Mouse (Mus musculus): Measurements from ENCODE around the gene Fkbp7.

Gene Fkbp7

DNA sequence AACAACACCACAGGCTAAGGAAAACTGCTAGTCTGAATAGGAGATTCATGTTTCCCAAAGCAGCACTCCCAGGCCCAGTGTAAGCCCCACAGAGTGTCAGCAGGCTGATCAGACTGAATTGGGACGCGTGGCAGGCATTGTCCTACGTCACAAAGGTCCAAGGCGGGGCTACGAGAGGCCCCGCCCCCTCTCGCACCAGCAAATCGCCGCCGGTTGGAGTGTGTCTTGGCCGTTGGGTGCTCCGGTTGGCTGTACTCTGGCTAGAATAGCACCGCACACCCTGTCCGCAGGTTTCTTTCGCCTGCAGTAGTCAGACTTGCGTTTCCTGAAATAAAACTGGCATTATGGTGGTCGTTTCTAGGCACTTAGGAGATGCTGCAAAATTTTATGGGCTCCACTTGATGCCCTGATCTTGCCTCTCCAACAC, at the start of gene Fkbp7:
Gene Fkbp7 (minus strand): TSS at position 151 of the 427 bp plus-strand sequence.
- DNase-seq = peak; percentile 94

GRCm38 (mm10) chr2:76719650-76720049, 46.7 kb upstream of the Fkbp7 start:
- no peak for DNase-seq

DNA sequence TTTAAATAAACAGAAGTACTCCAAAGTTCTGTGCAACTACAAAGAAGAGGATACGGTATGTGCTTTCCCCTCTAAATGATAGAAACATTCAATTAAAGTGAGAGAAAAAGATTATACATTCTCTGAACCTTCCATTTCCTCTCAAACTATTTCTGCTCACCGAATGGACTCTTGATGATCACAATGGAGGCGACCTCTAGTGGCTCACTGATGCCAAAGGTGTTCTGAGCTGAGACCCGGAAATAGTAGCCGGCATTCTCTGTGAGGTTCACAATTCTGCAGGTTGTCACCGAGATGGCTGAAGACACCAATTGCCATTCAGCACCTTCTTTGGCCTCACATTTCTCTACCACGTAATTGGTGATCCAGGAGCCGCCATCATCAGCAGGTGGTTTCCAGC, 42.1 kb upstream of the Fkbp7 start:
- no peak for DNase-seq

DNA sequence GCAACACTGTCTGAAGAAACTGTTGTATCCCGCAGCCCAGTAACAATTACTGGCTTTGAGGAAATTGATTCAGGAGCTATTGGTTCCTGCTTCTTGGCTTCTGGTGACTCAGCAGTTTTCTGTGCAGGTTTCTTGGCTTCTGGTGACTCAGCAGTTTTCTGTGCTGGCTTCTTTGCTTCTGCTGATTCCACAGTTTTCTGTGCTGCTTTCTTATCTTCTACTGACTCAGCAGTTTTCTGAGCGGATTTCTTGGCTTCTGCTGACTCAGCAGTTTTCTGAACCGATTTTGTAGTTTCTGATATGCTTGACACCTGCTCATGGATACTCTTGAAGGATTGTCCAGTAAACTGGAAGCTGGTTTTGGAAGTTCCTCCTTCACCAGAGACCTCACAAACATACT, 35.6 kb upstream of the Fkbp7 start:
- DNase-seq = no peak

DNA sequence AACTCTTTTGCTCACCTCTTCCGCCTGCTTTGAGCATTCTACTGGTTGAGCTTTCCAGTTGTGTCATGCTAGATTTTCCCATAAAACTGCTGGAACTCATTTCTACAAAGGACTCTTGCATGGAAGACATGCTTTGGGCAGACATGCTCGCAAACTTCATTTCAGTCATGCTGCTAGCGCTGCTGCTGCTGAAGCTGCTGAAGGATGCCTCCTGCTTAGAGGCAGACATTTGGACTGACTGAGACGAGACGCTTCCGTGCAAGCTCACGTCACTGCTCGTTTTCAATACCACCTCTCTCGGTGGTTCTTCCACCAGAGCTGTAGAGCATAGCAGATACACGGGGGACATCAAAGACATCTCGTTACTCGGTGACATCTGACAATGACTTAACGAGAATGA, 32.7 kb upstream of the Fkbp7 start:
- DNase-seq = no peak

DNA sequence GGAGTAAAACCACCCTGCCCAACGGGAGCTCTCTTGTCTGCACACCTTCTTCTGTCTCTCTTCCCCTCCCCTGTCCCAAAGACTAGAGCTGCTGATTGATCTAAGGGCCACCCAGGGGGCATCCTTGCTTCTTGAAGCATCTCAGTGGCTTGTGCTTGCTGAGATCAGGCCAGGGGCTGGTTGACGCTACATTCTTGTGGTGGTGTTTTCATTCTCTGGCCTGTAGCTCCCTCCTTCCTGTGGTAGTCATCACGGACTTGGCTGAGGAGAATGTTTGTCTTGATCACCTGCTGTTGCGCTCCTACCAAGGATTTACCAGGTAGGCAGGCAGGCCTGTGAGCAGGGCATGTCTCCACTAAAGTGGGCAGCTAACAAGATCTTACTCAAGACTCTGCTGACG, 29.8 kb upstream of the Fkbp7 start:
- no peak for DNase-seq

DNA sequence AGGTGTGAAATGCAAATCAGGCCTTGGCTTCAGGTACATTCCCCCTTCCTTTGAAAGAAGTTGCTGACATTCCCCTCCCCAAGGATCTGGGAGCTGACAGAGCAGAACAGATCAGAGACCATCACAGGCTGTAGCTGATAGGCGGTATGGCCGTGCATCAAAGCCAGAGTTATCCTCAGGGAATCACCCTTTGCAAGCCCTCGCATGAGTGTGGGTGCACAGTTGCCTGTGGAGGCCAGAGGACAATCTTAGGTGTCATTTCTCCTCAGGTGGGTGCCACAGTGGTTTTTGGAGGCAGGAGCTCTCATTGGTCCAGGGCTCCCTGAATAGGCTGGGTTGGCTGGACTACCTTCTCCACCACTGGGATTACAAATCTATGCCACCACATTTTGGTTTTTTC, 29.3 kb upstream of the Fkbp7 start:
- no peak for DNase-seq

DNA sequence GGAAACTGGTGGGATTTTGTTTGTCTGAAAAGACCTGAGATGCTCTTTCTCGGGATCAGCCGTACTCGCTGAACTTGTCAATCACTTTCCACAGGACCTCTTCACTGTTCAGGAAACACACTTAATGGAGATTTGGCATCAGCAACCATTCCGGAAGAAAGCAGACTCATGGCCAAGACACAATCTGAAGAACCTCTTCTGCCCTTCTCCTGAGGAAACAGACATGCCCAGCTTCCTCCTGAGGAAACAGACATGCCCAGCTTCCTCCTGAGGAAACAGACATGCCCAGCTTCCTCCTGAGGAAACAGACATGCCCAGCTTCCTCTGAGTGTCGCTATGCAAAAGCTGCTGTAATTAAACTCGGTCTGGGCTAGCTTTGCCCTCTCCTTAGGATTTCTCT, 22.4 kb upstream of the Fkbp7 start:
- DNase-seq = no peak

GRCm38 (mm10) chr2:76693765-76694164, 20.8 kb upstream of the Fkbp7 start:
- DNase-seq = no peak

DNA sequence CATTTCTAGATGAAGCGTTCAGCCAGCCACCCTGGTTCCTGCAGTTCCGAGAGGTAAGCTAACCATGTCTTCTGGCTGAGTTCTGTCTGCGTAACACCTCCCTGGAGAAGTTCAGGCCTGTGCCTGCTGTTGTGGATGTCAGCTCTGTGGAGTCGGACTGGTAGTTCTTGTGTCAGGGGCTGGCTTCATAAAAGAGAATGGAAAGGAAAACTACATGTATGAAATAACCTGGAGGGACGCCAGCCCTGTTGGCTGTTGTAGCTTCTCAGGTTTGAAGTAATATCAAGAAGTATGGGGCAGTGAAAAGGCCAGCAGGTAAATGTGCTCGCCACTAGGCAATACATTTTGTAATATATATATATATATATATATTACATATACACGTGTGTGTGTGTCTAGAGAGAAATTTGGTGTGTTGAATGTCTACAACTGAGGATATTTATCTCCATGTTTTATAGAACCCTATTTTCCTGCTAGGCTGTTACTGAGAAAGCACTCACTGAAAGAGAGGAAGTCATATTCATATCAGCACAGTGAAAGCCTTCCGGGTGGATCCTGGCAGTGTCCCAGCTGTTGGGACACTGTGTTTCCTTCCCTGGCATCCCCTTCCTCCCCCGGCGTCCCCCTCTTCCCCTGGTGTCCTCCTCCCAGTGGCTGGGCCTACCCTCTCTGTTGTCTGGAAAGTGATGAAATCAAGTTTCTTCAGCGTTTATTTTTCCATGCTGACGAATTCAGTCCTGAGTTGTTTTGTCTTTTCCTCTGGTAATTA, 17.7 kb upstream of the Fkbp7 start:
- no peak for DNase-seq

- DNase-seq = no peak
These were observed 15.2 kb upstream of the Fkbp7 start for GRCm38 (mm10) chr2:76688162-76688561.

- DNase-seq = no peak
These were observed 14.7 kb upstream of the Fkbp7 start for GRCm38 (mm10) chr2:76687608-76688007.

DNA sequence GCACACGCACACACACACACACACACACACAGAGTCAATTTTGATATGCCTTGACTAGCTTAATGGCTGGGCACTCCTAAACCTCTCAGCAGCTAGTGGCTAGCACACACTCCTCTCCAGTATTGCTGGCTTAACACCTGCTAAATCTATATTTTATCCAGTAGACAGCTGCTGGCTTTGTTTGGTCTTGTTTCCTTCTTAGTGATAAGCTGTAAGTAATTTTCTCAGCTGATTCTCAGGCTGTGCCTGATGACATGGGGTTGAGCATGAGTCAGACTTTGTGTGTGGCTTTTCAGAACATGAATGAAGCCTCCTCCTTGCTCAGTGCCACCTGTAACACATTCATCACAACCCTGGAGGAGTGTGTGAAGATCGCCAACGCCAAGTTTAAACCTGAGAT, 14.1 kb upstream of the Fkbp7 start:
- no peak for DNase-seq

- DNase-seq = no peak
These were observed 9.4 kb upstream of the Fkbp7 start for GRCm38 (mm10) chr2:76682301-76682700.

DNA sequence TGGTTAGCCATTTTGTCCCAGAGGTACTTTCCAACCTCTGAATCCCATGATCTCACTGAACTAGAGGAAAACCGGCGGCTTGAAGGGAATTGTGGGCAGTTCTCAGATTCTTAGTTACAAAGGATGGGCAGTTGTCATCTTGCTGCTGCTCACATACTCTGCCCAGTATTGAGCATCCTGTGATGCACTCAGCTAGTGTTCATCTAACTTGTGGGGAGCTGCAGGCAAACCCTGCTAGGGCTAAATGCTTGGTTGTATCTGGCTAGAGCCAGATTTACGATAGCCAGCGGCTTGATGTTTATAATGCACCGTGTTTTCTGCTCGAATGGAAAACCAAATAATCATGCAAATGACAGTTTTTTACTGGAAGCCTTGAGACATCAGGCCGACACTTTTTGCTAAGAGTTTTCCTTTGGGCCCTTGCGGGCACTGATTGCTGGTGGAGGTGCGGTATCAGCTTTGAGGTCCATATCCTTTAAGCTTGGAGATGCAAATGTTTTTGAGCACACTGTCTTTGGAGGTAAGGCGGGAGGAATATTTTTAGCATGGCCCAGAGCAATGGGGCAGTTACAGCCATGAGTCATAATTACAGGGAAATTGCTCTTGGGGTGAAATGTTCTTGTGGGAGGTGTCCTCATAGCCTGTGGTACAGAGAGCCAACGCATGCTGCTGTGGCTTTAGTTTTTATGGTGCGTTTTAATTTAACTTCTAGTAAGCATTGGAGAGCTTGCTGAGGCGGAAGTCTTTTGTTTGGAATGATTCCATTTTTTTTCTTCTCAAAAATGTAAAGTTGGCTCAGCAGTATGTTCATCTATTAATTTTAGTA, 3.7 kb upstream of the Fkbp7 start:
- DNase-seq = no peak

DNA sequence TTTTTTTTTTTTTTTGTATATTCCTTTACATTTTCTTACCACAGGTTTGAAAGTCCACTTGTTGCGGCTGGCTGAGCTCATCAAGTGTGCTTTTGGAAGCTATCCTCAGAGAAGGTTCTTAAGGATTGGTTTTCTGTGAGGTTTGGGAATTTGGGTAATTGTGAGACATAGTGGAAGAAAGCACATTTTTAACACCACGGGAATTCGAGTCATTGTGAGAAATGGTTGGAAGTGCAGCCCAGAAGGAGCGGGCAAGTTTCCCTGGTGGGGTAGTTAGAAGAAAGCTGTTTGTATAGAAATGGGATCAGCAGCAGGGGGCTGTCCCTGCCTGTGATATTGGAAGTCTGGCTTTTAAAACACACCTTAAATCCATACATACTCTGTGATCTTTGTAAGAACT, 3.0 kb upstream of the Fkbp7 start:
- DNase-seq = no peak

DNA sequence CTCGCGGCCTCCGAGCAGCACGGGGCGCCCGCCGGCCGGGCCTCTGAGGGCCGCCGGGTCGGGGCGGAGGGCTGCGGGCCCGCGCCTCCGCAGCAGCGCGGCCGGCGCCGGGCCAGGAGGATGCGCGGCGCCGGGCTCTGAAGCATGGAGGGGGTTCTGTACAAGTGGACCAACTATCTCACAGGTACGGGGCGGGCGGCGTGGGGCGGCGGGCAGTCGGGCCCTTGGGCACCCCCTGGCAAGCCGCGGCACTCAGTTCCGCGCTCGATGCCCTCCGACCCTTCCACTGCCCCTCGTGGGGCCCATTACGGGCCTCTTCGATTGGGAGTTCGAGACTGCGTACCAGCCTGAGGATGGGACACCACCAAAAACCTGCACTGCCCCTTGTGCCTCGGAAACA, 2.5 kb upstream of the Fkbp7 start:
- DNase-seq = peak; percentile 46

- DNase-seq = peak; percentile 86
These were observed 2.0 kb upstream of the Fkbp7 start, which contains the start of gene Plekha3 for GRCm38 (mm10) chr2:76674725-76675427. Plekha3 (plus strand) TSS chr2:76675281.

GRCm38 (mm10) chr2:76673472-76674081, 661 bp upstream of the Fkbp7 start:
- DNase-seq = peak; percentile 31

DNA sequence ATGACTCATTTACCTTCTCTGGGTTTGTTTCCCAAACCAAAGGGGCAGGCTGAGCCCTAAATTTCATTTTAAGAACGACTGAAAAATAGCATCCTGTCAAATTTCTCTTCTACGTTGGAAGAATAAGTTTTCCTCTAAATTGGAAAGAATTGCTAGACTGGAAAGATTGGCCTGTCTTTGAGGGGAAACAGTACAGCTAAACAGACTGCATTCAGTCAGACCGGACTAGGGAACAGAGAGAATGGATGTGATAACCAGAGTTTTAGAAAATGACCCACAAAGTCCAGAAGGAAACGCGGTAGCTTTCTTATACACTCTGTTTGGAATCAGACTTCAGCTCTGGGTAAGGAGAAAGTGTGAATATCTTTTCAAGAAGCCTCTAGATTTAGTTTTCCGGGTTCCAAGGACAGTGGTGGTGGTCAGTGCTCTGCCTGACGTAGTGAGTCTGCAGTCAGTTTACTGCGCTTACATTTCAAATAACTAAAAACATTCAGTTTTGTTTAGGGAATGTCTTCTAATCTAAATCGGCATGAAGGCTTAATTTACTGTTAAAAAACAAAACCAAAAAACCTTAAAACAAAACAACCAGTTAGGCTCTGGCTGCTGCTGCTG, 676 bp downstream of the Fkbp7 start:
- no peak for DNase-seq

- DNase-seq = no peak
These were observed 1.3 kb downstream of the Fkbp7 start for GRCm38 (mm10) chr2:76671641-76672040.

DNA sequence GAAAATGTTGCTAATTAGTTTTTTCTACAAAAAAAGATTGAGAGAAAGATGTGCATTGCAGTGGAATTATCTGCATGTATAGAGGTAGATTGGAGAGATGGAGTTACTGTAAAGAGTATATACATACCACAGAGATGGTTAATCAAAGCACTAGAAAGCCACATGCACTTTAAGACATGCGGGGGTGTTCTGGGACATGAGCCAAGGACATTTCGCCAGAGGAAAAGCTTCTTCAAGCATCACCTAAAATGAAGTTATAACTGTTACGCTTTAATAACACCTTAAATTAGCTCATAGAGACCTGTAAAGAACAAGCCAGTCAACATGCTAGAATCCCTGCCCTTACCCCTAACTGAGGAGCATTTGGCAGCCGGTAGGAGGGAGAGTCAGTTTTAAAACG, 5.7 kb downstream of the Fkbp7 start:
- no peak for DNase-seq

GRCm38 (mm10) chr2:76665531-76665930, 7.4 kb downstream of the Fkbp7 start:
- no peak for DNase-seq
